Mouse (Mus musculus) common myeloid progenitor, adult 5-6 weeks (primary cell): ENCODE data around the gene Gabrb1. TPM values are rescaled to one million over a fixed set of nuclear protein-coding genes. Genes with fewer than 3 reads are reported as not detected.
A peak's percentile ranks its signal among the peaks of the same experiment; 100 is the strongest.
"Not testable (repeated sequence)": the region's sequence is repeated elsewhere in the genome, so short reads cannot be mapped to it uniquely, and the experiment has no call there.

Source experiments
- ATAC-seq: replicated peaks from 2 replicates; pipeline ENCODE4 v1.8.0; 2016; ENCODE audit warnings: low read depth, mild to moderate bottlenecking, moderate TSS enrichment, inconsistent platforms; ENCODE audit not compliant: poor library complexity, severe bottlenecking
- total RNA-seq: library from RNA; stranded (forward); fragments of 200-1000, 187-1606 nt; gene quantifications from 2 replicates; pipeline ENCODE4 v1.2.3, GENCODE M21; 2017

Gabrb1 gene
- total RNA-seq, 1 experiment from 2014 or later, result not detected

DNA sequence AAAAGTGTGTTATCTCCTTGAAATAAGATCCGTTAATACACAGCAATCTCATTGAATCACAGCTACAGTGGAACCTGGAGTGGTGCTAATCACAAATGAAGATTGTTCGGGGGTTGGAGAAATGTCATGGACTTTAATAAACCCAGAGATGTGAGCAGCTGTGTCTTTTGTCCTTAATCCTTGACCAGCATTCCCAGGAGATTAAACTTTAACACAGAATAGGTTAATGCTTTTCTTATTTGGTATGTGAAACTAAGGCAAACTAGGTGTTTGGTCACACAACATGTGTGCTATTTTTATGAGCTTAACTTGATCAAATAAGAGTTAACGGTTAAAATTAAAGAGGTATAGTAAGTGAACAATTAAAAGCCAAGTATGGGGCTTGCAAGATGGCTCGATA lies 341.6 kb downstream of the Gabrb1 start:
- ATAC-seq, result no peak

GRCm38 (mm10) chr5:72003811-72004435 lies 346.0 kb downstream of the Gabrb1 start:
- no peak for ATAC-seq

GRCm38 (mm10) chr5:72036954-72037353 lies 379.0 kb downstream of the Gabrb1 start:
- ATAC-seq, result no peak

GRCm38 (mm10) chr5:72043226-72044151 lies 385.6 kb downstream of the Gabrb1 start:
- ATAC-seq, result no peak

DNA sequence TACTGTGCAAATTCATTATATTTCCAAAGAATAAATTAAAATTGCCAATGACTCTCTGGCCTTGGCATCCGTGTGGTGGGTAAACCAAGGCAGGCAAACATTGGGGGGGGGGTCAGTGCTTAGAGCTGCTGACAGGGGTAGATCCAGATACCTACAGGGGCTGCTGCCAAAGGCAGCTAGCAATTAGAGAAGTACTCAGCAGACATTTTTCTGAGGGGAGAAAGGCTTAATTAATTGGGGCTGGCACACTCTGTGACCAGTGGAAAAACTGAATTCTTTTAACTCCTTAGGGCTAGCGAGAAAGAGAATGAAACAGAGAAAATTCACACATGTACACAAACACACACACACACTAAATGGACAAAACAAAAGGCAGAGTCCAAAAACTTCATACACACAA lies 388.3 kb downstream of the Gabrb1 start:
- no peak for ATAC-seq

DNA sequence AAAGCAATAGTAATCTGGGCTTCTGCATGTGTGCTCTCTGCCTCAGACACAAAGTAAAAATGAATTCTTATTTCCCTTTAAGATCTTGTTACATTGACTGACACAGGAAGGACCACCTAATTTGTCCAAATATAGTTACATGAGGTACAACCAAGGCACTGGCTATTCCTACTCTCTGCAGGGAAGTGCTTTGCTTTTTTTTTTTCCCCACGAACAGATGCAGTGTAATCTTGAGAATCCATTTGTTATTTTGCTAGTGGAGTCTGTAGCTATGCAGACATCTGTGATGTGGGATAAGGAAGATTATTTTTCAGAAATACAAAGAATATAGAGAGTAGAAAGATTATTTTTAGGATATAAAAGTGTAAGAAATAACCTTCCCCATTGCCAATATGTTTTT lies 406.2 kb downstream of the Gabrb1 start:
- ATAC-seq, result no peak

- no peak for ATAC-seq
These were observed 410.9 kb downstream of the Gabrb1 start for GRCm38 (mm10) chr5:72068826-72069225.

DNA sequence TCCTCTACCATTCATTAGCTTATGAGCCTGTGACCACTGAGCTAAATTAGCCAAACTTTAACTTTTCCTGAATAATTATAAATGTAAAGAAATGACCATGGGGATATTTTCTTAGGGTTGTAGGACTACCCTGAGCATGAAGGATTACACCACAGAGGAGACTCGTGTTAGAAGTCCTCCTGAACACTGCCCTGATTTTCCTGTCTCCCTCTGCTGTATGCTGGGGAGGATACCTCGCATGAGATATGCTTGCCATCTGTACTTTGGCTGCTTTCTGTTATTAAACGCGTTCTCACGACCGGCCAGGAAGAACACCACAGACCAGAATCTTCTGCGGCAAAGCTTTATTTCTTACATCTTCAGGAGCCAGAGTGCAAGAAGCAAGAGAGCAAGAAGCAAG lies 411.5 kb downstream of the Gabrb1 start:
- ATAC-seq, result not testable (repeated sequence)

- ATAC-seq, result no peak
These were observed 418.9 kb downstream of the Gabrb1 start for GRCm38 (mm10) chr5:72076781-72077180.

DNA sequence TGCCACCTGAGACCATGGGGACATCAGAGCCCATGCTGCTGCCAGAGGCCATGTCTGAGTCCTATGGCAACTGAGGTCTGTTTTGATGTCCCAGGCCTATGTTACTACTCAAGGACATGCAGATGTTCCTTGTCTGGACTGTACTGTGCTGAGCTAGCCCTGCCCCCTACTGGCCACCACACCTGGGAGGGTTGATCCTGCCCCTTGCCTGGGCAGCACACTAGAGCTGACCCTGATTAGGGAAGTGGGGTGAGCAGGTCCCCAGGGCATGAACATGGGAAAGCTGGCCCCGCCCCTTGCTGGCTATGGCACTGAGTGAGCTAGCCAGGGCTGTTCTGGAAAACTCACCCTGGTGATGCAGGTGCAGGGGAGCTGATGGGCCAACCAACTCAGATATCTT lies 428.6 kb downstream of the Gabrb1 start:
- peak; percentile 62; the same call in 1 of the 2 replicates for ATAC-seq

GRCm38 (mm10) chr5:72094582-72094981 lies 436.7 kb downstream of the Gabrb1 start:
- ATAC-seq, result 0 out of 2 replicates have a peak, but pooled peaks have one; percentile 65

DNA sequence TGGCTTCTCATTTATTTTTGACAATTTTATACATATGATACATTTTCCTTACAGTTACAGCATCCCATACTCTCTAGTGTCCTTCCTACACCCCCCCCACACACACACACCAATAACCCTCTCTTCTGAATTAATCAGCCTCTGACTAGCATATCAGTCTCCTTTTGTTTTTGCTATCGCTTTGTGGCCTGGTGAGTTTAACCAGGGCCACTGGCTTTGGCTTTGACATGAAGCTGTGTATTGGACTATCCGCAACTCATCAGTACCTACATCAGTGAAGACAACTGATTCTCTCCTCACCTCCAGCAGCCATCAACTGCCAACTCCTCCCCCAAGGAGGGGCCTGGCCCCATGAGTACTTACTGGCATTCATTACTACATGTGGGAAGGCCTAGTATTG lies 437.1 kb downstream of the Gabrb1 start:
- no peak for ATAC-seq

GRCm38 (mm10) chr5:72104274-72104921 lies 446.5 kb downstream of the Gabrb1 start:
- no peak for ATAC-seq

DNA sequence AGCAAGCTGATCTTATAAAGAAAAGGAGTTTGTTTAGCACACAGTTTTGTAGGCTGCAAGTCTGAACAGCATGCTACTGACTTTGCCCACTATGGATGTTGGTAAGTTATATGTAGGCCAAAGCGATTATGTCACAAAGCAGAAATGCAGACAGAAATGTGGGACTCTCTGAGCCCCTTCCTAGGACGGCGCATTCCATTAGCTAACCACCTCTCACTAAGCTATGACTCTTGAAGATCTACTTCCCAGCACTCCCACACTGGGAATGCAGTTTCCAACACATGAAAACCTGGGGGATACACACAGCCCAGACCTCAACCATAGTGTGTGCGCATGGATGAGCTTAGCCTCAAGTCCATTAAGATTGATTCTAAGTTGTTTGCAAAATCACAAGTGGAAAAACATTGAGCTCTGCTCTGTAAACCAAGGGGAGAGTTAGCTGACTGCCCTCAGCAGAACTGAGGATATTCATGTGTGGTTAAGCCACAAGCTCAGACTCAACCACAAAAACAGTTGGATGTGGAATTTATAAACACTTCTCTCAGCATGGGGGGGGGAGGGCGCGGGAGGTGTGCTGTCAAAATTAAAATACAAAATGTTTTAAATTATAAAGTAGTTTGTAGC lies 464.6 kb downstream of the Gabrb1 start:
- ATAC-seq, result peak; percentile 79

GRCm38 (mm10) chr5:72126681-72127080 lies 468.8 kb downstream of the Gabrb1 start:
- ATAC-seq, result no peak

- ATAC-seq, result no peak
These were observed 476.0 kb downstream of the Gabrb1 start for GRCm38 (mm10) chr5:72133906-72134305.

DNA sequence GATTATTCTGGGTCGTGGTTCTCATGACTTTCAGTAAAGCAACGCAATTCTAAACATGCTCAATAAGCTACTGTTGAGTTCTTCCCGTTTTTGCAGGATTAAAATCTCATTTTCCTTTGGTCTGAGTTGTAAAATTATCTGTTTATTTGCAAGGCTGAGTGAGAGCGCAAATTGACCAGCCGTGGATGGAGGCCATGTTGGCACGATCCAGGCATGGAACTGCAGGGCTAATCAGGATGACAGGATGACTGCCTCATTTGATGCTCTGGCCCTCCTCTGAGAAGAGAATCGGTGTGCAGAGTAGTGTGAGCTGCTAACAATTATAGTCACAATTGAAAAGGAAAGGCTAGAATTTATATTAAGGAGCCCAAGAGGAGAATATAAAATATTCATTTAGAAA lies 480.3 kb downstream of the Gabrb1 start:
- no peak for ATAC-seq

DNA sequence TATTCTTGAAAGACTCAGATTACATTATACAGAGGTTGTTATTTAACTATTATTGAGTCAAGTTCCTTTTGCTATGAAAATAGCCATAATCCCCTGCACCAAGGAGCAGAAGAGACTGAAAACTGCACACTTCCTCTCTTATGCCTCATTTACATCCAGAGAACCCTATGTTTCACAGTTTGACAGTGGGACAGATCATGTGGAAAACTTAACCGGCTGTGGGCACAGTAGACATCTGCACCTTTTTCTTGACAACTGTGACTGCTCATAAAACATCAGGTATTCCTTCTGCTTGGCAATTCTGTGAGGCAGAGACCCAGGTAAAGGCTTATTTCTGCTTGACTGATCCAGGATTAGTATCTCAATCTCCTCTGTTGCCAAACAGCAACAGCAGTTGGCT lies 481.7 kb downstream of the Gabrb1 start:
- no peak for ATAC-seq

GRCm38 (mm10) chr5:72148679-72149078 lies 490.8 kb downstream of the Gabrb1 start:
- no peak for ATAC-seq

- no peak for ATAC-seq
These were observed 493.0 kb downstream of the Gabrb1 start for GRCm38 (mm10) chr5:72150870-72151269.
